Mouse (Mus musculus): Measurements from ENCODE around the gene Gm10591. TPM values are rescaled to one million over a fixed set of nuclear protein-coding genes. Genes with fewer than 3 reads are reported as not detected.

Gene Gm10591
- polyA plus RNA-seq (2015; fragmentation: Nextera tagmentation; extraction: Ambion mirVana): not detected in 2 replicates

DNA sequence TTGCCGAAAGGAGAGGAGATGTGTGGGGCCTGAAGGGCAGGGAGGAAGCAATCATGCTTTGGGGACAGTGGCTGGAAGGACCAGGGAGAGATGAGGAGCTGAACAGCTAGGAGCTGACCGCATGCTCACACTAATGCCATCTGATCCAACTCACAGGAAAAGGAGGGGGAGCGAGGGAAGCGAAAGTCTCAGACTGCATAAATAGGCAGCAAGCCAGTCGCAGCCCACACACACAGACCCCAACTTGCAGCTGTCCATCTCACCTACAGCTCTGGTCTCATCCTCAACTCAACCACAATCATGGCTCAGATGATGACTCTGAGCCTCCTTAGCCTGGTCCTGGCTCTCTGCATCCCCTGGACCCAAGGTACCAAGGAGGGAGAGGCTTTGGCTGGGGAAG is at the start of gene Gm10591:
Gene Gm10591, plus strand, starts transcription at position 301 of the 400 bp plus-strand sequence.

DNA sequence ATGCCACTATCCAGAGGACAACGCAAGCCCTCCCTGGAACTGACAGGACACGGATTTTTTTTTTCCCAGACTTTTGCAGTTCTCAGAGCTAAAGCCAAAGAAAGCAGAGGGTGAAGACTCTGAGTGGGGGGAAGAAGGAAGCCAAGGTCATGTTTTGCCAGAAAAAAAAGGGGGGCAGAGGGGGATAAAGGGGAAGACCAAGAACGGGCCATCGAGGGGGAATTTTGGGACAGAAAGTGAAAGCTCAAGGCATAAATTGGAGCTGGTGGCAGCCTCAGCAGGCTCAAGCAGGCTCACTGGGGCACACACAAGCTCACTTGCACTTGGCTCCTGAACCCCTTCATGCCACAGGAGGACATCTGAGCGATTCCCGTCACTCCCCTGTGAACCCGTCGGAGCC is 17.4 kb downstream of the Gm10591 start, which contains the start of gene Gm2564:
Gene Gm2564, plus strand, starts transcription at position 301 of the 400 bp plus-strand sequence.

DNA sequence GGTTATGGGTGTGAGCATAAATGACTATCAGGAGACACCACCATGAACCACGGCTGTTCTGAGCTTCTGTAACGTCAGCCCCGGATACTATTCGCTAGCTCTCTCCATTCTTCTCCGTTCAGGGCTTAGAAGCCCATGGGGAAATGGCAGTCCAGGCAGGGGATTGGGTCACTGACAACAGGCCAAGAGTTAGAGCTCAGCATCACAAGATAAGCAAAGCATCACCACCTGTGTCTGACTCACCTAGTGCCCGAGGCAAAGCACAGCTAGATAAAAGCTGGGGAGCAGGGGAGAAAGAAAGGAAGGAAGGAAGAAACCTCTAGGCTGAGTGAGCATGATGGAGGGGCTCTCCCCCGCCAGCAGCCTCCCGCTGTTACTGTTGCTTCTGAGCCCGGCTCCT is 43.0 kb downstream of the Gm10591 start, which contains the start of gene Ccl27b:
Gene Ccl27b, plus strand, starts transcription at position 301 of the 400 bp plus-strand sequence.

DNA sequence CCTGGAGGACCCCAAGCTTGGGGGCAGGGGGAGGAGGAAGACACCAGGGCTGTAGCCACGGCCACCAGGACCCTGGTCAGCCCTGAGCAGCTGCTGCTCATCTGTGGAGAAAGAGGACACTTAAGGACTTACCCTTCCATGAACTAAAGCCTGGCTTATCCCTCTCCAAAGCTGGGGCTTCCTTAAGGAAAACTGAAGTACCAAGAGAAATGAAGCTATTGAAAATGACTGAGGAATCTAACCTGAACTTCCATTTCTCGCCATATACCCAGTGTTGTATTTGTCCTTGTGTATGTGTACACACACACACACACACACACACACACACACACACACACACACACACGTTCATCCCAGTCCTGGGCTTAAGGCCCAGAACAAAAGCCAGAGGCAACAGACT is 49.8 kb downstream of the Gm10591 start, which contains the start of gene Il11ra2:
Gene Il11ra2, minus strand, starts transcription at position 101 of the 400 bp plus-strand sequence.

Other genes starting within 250 kb of the Gm10591 start
- gene Gm21586, start 172.8 kb upstream of the Gm10591 start, polyA plus RNA-seq (2015; fragmentation: Nextera tagmentation; extraction: Ambion mirVana): not detected in 2 replicates
- not detected in 2 replicates for gene Gm2163, start 145.4 kb upstream of the Gm10591 start, polyA plus RNA-seq (2015; fragmentation: Nextera tagmentation; extraction: Ambion mirVana)
- not detected in 2 replicates for gene Fam205a2, start 84.0 kb upstream of the Gm10591 start, polyA plus RNA-seq (2015; fragmentation: Nextera tagmentation; extraction: Ambion mirVana)
- 1.3 TPM in 1 of 2 replicates, not detected in the other for gene Gm2564, start 17.5 kb downstream of the Gm10591 start, polyA plus RNA-seq (2015; fragmentation: Nextera tagmentation; extraction: Ambion mirVana)
- not detected in 2 replicates for gene Ccl27b, start 43.1 kb downstream of the Gm10591 start, polyA plus RNA-seq (2015; fragmentation: Nextera tagmentation; extraction: Ambion mirVana)
- not detected in 2 replicates for gene Il11ra2, start 49.7 kb downstream of the Gm10591 start, polyA plus RNA-seq (2015; fragmentation: Nextera tagmentation; extraction: Ambion mirVana)
- gene 4930578G10Rik, start 123.3 kb downstream of the Gm10591 start, polyA plus RNA-seq (2015; fragmentation: Nextera tagmentation; extraction: Ambion mirVana): not detected in 2 replicates
- 0.32 and 0.60 TPM in 2 replicates for gene Ccl19, start 144.4 kb downstream of the Gm10591 start, polyA plus RNA-seq (2015; fragmentation: Nextera tagmentation; extraction: Ambion mirVana)
- 10.1 and 10.8 TPM in 2 replicates for gene Ccl21a, start 161.8 kb downstream of the Gm10591 start, polyA plus RNA-seq (2015; fragmentation: Nextera tagmentation; extraction: Ambion mirVana)
- gene Fam205a1, start 241.7 kb downstream of the Gm10591 start, polyA plus RNA-seq (2015; fragmentation: Nextera tagmentation; extraction: Ambion mirVana): not detected in 2 replicates
- 0.04 TPM in 1 of 2 replicates, not detected in the other for gene Gm12394, start 244.6 kb downstream of the Gm10591 start, polyA plus RNA-seq (2015; fragmentation: Nextera tagmentation; extraction: Ambion mirVana)